Mouse (Mus musculus) WW6 (cell line): Measurements from ENCODE around the gene Dph1.

Experiments
- DNase-seq: peaks from one replicate; pipeline ENCODE4 v3.0.0-alpha.2; 2013; ENCODE audit warnings: low read depth, low spot score

The Dph1 gene

DNA sequence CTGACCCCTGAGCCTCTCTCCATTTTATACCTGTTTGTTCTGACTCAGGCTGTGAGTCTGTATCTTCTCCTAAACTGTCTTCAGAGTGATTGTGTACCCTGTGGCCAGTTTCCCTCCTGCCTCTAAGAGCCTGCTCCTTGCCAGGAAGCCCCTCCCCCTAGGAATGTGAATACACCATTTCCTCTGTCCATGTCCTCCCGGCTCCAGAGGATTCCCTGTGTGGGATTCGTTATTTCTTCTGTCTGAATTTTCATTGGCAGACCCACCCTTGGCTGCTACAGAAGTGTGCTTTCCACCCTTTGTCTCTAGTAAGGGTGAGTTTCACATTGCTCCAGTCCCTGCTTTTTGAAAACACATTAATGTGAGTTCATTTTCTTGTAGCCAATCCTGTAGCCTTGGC, 57.1 kb downstream of the Dph1 start:
- DNase-seq: no peak

DNA sequence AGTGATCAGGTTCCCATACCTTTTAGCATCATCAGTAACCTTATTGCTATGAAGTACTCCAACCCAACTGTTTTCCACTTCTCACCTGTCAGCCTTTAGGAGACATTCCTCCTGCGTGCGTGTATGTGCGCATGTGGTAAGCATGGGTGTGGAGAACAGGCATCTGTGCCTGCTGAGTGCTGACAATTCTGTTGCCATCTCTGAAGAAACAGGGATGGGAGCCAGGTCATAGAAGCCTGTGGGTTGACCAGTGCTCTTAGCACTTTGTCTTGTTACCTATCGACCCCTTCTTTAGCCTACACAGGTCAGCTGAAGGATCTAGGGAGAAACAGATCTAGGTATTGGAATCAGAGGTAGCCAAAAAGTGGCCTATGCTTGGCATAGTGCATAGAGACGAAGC, 57.6 kb downstream of the Dph1 start:
- no peak for DNase-seq

DNA sequence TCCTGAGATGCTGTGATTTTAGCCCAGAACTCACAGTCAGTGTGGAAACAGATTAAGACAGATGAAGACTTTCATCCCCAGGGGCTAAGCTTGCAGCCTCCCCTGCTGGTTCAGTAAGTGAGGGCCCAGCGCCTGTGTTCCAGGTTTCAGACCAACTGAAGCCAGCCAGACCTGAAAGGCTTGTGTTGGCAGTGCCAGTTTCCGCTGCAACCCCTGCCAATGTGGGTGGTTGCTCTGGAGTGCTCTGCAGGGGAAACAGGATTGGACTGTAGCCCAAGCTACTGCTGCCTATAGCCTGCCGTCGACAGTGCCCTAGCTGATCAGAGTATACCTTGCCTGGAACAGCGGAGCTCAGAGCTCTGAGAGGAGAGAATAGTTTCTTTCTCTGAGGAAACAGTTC, 58.8 kb downstream of the Dph1 start:
- DNase-seq: no peak

- DNase-seq: no peak
These were observed 59.7 kb downstream of the Dph1 start for GRCm38 (mm10) chr11:75131300-75131699.

- no peak for DNase-seq
These were observed 61.6 kb downstream of the Dph1 start for GRCm38 (mm10) chr11:75129481-75129880.
